Mouse (Mus musculus): Measurements from ENCODE around the gene Trappc10. TPM values are rescaled to one million over a fixed set of nuclear protein-coding genes. Genes with fewer than 3 reads are reported as not detected.
A peak's percentile ranks its signal among the peaks of the same experiment; 100 is the strongest.

The Trappc10 gene
- polyA plus RNA-seq, 1 experiment from 2014 or later: 28.1 TPM

- WGBS: 56% methylated on average over 2 of the region's 2 CpGs
- no peak overlapping the region for H3K9ac ChIP-seq (ENCODE audit: low read depth, low read length)
- no peak for TF ChIP-seq CTCF (IDR thresholded peaks at IDR 0.05; ENCODE audit: low read depth)
- no peak overlapping the region; the same call in 1 of the 2 replicates for H3K4me3 ChIP-seq (ENCODE audit: low read depth, low read length)
- peaks cover 67% of the 10 kb centered on the region for H3K36me3 ChIP-seq (ENCODE audit: control insufficient read depth, insufficient read depth)
- peak overlapping the region; percentile 98 for H3K4me2 ChIP-seq (replicated peaks; ENCODE audit: low read depth)
- no peaks in the 10 kb centered on the region for H3K9me3 ChIP-seq (ENCODE audit: control insufficient read depth)
- no peak overlapping the region for H3K27ac ChIP-seq (ENCODE audit: low read depth, low read length)
- 0 out of 2 replicates have a peak, but pooled peaks cover 6% of the 10 kb centered on the region for H3K4me1 ChIP-seq (replicated peaks; ENCODE audit: control insufficient read depth, insufficient read depth, low read length)
- no peaks in the 10 kb centered on the region for H3K27me3 ChIP-seq (replicated peaks; ENCODE audit: control insufficient read depth, insufficient read depth, low read length)
- ATAC-seq: no peak
Observed at GRCm38 (mm10) chr10:78170445-78170844, 74.0 kb downstream of the Trappc10 start.

- Histone ChIP-seq H3K27ac (ENCODE audit: low read depth, low read length) (peak within 1 kb of the TSS; percentile 36; the same call in 1 of the 2 replicates), H3K9ac (ENCODE audit: low read depth, low read length) (peak within 1 kb of the TSS; percentile 71), H3K9me3 (ENCODE audit: control insufficient read depth) (no peaks in the 10 kb centered on the region), H3K4me2 (replicated peaks; ENCODE audit: low read depth) (peak within 1 kb of the TSS; percentile 98), H3K36me3 (ENCODE audit: control insufficient read depth, insufficient read depth) (peaks cover 68% of the 10 kb centered on the region), H3K27me3 (replicated peaks; ENCODE audit: control insufficient read depth, insufficient read depth, low read length) (no peaks in the 10 kb centered on the region), H3K4me3 (ENCODE audit: low read depth, low read length) (peak within 1 kb of the TSS; percentile 68), H3K4me1 (replicated peaks; ENCODE audit: control insufficient read depth, insufficient read depth, low read length) (0 out of 2 replicates have a peak, but pooled peaks cover 6% of the 10 kb centered on the region)
- TF ChIP-seq CTCF (IDR thresholded peaks at IDR 0.05; ENCODE audit: low read depth): no peak
- under 1% methylated on average over 50 of the region's 50 CpGs for WGBS
- peak; percentile 97 for ATAC-seq
Observed at GRCm38 (mm10) chr10:78169281-78170042, 75.0 kb downstream of the Trappc10 start, which contains the start of gene D10Jhu81e. Gene D10Jhu81e, minus strand, starts transcription at chr10:78169782.

GRCm38 (mm10) chr10:78168792-78169191 is 75.6 kb downstream of the Trappc10 start:
- no peak overlapping the region for H3K27ac ChIP-seq (ENCODE audit: low read depth, low read length)
- no peaks in the 10 kb centered on the region for H3K27me3 ChIP-seq (replicated peaks; ENCODE audit: control insufficient read depth, insufficient read depth, low read length)
- no peaks in the 10 kb centered on the region for H3K9me3 ChIP-seq (ENCODE audit: control insufficient read depth)
- no peak for ATAC-seq
- H3K4me3 ChIP-seq (ENCODE audit: low read depth, low read length): peak overlapping the region; percentile 68
- no peak for TF ChIP-seq CTCF (IDR thresholded peaks at IDR 0.05; ENCODE audit: low read depth)
- 66% methylated on average over 11 of the region's 11 CpGs for WGBS
- 0 out of 2 replicates have a peak, but pooled peaks cover 6% of the 10 kb centered on the region for H3K4me1 ChIP-seq (replicated peaks; ENCODE audit: control insufficient read depth, insufficient read depth, low read length)
- 0 out of 2 replicates have a peak overlapping the region, but pooled peaks have one; percentile 71 for H3K9ac ChIP-seq (ENCODE audit: low read depth, low read length)
- H3K4me2 ChIP-seq (replicated peaks; ENCODE audit: low read depth): peak overlapping the region; percentile 98
- peaks cover 65% of the 10 kb centered on the region for H3K36me3 ChIP-seq (ENCODE audit: control insufficient read depth, insufficient read depth)

DNA sequence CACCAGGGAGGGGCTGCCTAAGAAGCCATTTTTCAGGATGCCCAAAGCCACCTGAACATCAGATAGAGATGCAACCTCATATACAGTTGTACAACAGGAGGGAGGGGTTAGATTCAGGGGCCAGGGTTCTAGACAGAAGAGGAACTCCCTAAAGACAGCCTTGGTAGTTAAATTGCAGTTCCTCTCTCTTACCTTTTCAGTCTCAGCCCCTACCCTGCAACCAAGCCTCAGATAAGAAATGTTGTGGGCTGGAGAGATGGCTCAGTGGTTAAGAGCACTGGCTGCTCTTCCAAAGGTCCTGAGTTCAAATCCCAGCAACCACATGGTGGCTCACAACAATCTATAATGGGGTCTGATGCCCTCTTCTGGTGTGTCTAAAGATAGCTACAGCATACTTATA is 76.7 kb downstream of the Trappc10 start:
- no peaks in the 10 kb centered on the region for H3K9me3 ChIP-seq (ENCODE audit: control insufficient read depth)
- no peak overlapping the region for H3K9ac ChIP-seq (ENCODE audit: low read depth, low read length)
- no peak overlapping the region for H3K4me3 ChIP-seq (ENCODE audit: low read depth, low read length)
- ATAC-seq: no peak
- H3K36me3 ChIP-seq (ENCODE audit: control insufficient read depth, insufficient read depth): peaks cover 64% of the 10 kb centered on the region
- no peak overlapping the region for H3K4me2 ChIP-seq (replicated peaks; ENCODE audit: low read depth)
- no peaks in the 10 kb centered on the region for H3K27me3 ChIP-seq (replicated peaks; ENCODE audit: control insufficient read depth, insufficient read depth, low read length)
- 0 out of 2 replicates have a peak, but pooled peaks cover 6% of the 10 kb centered on the region for H3K4me1 ChIP-seq (replicated peaks; ENCODE audit: control insufficient read depth, insufficient read depth, low read length)
- no peak for TF ChIP-seq CTCF (IDR thresholded peaks at IDR 0.05; ENCODE audit: low read depth)
- H3K27ac ChIP-seq (ENCODE audit: low read depth, low read length): no peak overlapping the region

GRCm38 (mm10) chr10:78167333-78167732 is 77.1 kb downstream of the Trappc10 start:
- no peak overlapping the region for H3K4me2 ChIP-seq (replicated peaks; ENCODE audit: low read depth)
- H3K9ac ChIP-seq (ENCODE audit: low read depth, low read length): no peak overlapping the region
- 89% methylated on average over 7 of the region's 7 CpGs for WGBS
- no peak overlapping the region for H3K27ac ChIP-seq (ENCODE audit: low read depth, low read length)
- 0 out of 2 replicates have a peak, but pooled peaks cover 6% of the 10 kb centered on the region for H3K4me1 ChIP-seq (replicated peaks; ENCODE audit: control insufficient read depth, insufficient read depth, low read length)
- no peaks in the 10 kb centered on the region for H3K9me3 ChIP-seq (ENCODE audit: control insufficient read depth)
- TF ChIP-seq CTCF (IDR thresholded peaks at IDR 0.05; ENCODE audit: low read depth): no peak
- H3K4me3 ChIP-seq (ENCODE audit: low read depth, low read length): no peak overlapping the region
- peaks cover 64% of the 10 kb centered on the region for H3K36me3 ChIP-seq (ENCODE audit: control insufficient read depth, insufficient read depth)
- no peak for ATAC-seq
- H3K27me3 ChIP-seq (replicated peaks; ENCODE audit: control insufficient read depth, insufficient read depth, low read length): no peaks in the 10 kb centered on the region

- Histone ChIP-seq H3K36me3 (ENCODE audit: control insufficient read depth, insufficient read depth) (peaks cover 65% of the 10 kb centered on the region), H3K4me2 (replicated peaks; ENCODE audit: low read depth) (no peak overlapping the region), H3K9ac (ENCODE audit: low read depth, low read length) (no peak overlapping the region), H3K27me3 (replicated peaks; ENCODE audit: control insufficient read depth, insufficient read depth, low read length) (no peaks in the 10 kb centered on the region), H3K9me3 (ENCODE audit: control insufficient read depth) (no peaks in the 10 kb centered on the region), H3K4me3 (ENCODE audit: low read depth, low read length) (no peak overlapping the region), H3K27ac (ENCODE audit: low read depth, low read length) (no peak overlapping the region), H3K4me1 (replicated peaks; ENCODE audit: control insufficient read depth, insufficient read depth, low read length) (0 out of 2 replicates have a peak, but pooled peaks cover 6% of the 10 kb centered on the region)
- 91% methylated on average over 21 of the region's 21 CpGs for WGBS
- ATAC-seq: no peak
- TF ChIP-seq CTCF (IDR thresholded peaks at IDR 0.05; ENCODE audit: low read depth): no peak
Observed at GRCm38 (mm10) chr10:78165256-78166005, 79.0 kb downstream of the Trappc10 start.
